Mouse (Mus musculus) mesoderm, embryonic 11.5 days (tissue): ENCODE results near the gene Gm47995.

Experiments
- DNase-seq: peaks from one replicate; pipeline ENCODE4 v3.0.0-alpha.2; 2012; ENCODE audit warnings: low read depth, low spot score

The Gm47995 gene

DNA sequence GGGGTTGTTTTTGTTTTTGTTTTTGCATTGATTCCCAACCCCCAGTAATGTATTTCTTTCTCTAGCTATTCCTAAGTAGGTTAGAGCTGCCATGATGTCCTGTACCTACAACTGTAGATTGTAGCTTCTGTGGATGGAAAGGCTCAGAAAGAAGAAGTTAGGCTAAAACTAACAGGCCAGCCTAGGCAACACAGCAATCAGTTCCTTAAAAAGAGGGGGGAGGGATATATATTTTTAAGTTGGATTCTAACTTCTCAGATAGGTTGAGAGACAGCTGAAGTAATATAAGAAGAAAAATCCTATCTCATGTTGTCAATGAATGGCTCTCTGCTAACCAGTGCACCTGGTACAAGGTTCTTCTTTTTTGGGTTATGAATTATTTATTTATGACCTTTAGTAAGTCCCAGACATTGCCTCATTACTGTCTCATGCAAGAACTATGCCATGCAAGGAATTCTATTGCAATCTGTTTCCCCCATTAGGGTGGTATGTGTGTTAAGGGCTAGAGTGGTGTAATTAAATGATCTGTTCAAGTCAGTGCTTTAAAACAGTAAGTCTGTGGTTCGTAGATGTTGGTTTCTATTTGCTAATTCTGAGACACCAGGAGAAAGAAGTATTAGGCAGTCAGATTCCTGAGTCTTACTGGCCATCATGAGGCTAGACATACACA lies 30.2 kb downstream of the Gm47995 start:
- no peak for DNase-seq

DNA sequence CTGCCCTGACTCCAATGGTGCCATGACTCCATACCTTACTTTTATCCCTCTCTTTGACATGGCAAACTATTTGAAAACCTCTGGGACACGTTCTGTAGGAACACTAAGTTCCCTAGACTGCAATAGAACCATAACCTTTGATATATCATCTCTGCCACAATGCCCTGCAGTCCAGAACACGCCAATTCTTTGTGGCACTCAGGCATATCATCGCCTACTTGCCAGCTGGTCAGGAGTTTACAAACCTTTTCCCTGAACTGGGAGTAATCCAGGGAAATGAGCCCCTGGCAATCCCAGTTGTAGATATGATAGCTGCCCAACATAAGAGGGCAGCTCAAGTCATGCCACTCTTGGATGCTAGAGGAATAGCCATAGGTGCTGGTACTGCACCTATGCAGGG lies 34.1 kb downstream of the Gm47995 start:
- no peak for DNase-seq

DNA sequence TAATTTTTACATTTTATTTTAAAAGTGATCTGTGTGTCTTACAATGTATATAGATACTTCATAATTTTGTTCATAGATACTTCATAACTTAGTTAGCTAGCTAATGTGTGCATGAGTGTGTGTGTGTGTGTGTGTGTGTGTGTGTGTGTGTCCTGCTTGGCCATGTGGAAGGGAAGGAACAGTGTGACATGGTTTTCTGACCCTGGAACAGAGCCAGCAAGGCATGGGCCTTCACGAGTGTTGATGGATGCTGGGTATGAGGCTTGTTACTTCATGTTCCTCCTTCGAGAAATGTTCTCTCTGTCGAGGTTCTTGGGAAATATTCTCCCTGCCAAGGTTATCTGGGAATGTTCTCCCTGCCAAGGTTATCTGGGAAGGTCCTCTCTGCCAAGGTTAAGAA lies 35.5 kb downstream of the Gm47995 start:
- DNase-seq, result no peak

DNA sequence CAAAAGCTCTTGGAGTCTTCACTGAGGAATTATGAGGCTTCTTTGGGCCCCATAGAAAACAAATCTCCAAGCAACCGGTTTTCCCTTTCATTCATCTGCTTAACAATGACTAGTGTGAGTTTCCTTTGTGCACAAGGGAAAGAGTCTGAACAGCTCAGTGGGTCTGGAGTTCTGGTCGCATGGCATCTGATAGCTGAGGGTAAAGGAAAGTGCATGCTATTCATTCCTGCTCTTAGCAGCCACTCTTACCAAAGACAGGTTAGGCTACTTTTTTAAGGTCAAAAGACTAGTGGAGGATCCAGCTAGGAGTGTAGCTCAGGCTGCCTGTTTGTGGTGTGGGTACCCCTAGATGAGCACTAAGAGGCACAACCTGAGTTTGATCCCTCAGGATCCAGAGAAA lies 37.3 kb downstream of the Gm47995 start:
- DNase-seq, result no peak

DNA sequence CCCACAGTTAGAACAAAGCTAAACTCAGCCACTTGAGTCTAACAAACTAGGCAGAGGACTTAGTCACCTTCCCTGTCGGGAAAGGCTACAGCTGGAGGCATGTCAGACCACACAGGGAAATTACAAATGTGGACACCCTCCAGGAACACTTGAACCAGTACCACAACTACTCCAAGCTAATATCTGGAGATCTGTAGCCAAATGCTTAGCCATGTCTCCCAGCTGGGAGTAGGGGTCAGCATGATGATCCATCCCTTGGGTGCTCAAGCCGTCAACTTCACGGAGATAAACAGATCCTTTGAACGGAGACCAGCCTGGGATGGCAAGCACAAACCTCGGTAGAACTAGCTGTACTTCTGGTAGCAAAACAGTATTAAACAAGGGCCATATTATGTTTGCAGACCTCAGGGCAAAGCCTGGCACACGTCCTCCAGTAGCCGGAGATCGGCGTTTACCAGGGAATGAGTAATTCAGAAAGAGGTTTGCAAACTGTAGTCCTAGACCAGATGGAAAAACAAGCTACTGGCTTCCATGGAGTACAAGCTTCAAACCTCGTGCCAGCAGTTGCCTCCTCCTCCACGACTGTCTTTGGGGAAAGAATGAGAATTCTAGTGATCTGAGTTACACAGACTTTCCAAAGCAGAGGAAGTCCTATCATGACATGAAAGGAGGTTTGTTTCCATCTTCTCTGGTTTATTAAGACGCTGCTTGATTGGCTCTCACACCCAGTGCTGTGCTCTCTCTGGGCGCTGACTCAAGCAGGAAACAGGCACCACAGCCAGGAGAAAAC lies 38.1 kb downstream of the Gm47995 start:
- DNase-seq, result no peak

DNA sequence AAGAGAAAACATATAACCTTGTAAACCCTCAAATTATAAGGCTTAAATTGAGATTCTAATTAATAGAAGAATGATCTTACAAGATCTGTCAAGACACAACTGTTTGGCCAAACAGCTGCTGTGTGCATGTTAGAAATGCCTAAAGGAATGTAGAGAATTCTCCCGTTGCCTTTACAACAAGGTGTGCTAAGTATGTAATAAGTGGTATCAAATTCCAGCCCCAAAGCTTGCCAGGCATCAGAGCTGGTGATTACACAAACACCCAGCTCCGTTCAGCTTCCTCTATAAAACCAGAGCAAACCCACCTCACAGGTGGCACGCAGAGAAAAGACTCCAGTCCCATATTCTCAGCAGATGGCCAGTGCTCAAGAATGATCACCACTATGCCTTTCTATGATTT lies 39.5 kb downstream of the Gm47995 start:
- DNase-seq, result no peak

DNA sequence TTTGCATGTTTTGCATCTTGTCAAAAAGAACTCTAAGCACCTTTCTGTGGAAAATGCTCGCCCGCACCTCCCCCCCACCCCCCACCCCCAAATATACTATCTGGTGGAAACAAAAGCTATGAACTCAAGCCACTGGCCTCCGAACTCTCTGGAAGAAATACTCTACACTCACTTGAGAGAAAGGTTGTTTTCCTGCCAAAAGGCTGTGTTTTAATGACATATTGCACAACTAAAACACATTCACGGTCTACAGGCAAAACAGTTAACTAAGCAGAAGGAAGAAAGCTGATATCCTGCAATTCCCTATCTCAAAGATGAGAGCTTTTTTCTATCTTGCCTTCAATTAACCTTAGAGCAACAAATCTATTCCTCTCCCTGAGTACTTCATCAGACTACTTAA lies 45.1 kb downstream of the Gm47995 start:
- no peak for DNase-seq

DNA sequence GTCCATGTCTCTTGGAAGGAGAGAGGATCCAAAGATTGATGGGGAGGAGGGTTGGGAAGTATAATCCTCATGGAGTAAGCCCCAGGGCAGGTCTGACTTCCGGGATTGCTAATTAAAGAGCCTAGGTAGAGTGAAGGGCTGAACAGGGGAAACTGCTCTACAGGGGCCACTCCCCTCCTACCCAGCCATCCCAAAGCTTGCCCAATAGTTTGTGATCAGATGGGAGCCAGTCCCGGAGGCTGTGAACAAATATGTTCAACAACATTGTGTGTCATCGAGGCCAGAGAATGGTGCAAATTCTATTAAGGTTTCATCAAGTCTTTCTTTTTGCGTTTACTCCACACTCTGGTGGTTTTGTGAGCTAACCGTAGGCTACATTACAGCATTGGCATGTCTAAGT lies 45.8 kb downstream of the Gm47995 start:
- DNase-seq, result no peak

DNA sequence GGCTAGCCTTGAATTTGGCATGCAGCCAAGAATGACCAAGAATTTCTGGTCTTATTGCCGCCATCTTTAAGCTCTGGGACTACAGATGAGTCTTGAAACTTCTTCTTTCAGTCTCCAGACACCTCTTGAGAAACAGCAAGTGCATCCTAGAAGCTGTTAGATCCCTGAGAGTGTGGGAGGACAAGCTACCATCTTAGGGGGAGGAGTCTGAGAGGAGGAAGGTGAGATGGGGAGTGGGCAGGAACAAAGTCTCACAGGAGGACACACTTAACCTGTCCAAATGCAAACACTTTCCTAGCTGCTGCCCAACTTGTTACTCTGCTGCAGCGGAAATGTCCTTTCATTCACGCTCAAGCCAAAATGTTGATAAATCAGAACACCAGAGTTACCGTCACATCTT lies 46.5 kb downstream of the Gm47995 start:
- DNase-seq, result no peak

DNA sequence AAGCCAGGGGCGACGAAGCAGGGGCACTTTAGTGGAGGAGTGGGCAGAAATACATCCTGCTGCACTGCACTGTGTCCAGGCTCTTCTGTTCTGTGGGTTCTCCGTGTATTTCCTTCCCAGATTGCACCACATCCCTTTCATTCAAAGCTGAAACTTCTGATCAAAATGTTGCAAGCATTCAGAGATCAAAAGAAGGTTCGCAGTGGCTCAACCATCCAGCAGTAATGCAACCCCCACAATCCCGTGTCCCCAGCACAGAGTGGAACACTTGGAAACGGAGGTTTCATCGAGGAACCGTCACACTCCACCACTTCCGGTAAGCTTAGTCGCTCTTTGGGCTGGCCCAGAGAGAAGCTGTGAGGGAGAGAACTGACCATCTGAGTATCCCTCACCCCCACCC lies 46.9 kb downstream of the Gm47995 start:
- DNase-seq, result no peak

DNA sequence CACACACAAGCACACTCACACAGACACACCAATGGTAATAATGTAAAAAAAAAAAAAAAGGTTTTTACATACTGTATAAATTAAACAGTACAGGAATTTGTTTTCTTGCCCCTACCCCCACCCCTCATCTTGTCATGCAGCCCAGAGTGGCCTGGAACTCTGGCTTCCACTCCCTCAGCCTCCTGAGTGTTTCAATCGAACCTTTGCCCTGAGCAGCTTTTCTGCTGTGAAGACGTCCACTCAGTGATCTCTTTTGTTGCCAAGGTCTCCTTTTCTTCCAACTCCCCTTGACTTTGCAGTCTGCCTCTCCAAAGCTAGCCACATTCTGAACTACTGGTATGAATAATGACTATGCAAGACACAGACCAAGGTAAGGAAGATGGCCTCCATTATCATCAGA lies 47.6 kb downstream of the Gm47995 start:
- DNase-seq, result no peak
